Mouse (Mus musculus): ENCODE measurements around the gene Nr1i3.

Gene Nr1i3

DNA sequence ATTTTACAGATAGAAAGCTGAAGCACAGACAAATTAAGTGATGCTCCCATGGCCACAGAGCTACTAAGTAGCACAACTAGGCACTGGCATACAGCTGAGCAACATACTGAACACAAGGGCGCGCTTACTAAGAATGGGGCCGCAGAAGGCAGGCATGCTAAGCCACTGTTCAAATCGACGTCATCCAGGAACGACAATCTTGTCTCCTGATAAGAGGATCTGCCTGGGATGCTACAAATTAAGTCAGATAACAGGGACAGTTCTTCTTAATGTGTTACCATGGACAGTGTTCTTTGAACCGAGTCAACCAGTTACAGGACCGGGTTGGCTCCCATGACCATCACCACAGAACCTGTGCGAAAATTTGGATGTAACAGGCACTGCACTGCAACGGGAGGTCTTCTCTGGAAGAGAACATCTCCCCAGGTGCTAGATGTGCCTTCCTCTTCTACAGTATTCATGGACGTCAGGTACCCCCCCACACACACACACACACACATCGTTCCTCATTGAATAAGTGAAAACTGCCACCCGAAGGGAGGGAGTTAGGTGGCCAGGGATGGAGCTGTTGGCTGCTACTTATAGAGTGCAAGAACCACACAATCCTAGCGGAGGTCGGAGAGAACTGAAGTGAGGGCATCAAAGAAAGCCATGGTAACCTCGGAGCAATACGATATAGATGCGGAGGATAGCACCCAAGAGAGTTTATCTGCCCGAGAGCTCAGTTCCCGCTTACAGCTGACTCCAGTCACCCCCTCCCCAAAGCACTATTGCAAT, 18.5 kb upstream of the Nr1i3 start:
- DNase-seq (ENCODE audit: low read depth), result no peak

GRCm38 (mm10) chr1:171195887-171196397, 17.8 kb upstream of the Nr1i3 start, which contains the start of gene Pcp4l1:
Gene Pcp4l1 (minus strand): TSS chr1:171196268.
- no peak for DNase-seq (ENCODE audit: low read depth)

- DNase-seq (ENCODE audit: low read depth), result no peak
These were observed 14.2 kb upstream of the Nr1i3 start for GRCm38 (mm10) chr1:171199532-171199931.

- no peak for DNase-seq (ENCODE audit: low read depth)
These were observed 13.0 kb upstream of the Nr1i3 start for GRCm38 (mm10) chr1:171200769-171201168.

GRCm38 (mm10) chr1:171203471-171204248, 10.1 kb upstream of the Nr1i3 start:
- DNase-seq (ENCODE audit: low read depth), result no peak

DNA sequence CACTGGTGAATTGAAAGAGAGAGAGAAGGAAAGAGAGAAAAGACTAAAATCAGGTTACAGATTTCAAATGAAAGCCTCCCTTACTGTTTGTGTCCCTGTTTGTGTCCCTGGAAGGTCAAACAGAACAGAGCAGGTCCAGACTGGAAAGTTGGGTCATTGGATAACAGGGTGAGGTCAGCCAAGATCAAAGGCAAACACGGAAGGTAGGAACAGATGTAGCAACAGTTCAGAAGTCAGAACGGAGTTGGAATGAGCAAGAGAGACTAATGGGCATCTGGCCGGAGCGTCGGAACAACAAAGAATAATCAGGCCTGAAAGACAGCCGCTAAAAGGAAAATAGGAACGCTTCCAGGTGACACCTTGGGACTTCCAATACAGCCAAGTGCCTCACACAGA, 9.5 kb upstream of the Nr1i3 start:
- DNase-seq (ENCODE audit: low read depth), result no peak

DNA sequence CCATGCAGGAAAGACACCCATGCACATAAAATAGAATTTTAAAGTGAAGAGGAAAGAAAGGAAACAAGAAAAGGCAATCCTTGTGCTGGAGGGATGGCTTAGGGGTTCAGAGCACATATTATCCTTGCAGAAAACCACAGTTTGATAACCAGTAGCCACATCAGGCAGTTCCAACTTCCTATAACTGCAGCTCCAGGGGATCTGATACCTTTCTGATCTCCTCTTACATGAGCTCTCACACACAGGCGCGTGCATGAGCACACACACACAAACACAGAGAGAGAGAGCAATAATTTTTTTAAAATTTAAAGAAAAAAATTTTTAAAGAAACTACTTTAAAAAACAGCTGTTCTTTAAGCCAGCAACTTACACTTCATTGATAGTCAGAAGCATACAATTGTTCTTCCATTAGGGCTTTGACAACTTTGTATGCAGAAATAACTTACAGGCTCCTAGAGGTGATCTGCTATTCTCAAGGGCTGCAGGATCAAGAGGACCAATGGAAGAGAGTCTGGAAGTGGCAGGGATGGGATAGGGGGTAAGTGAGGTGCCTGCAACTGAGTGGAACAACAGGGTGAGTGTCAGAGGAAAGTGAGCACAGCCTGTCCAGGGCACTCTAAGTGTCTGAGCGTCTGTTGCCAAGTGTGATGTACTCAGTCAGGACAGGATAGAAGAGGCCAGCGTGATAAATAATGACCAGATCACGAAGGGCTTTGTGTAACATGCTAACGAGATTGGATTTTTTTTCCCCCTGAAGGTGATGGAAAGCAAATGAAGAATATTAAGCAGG, 7.9 kb upstream of the Nr1i3 start:
- no peak for DNase-seq (ENCODE audit: low read depth)

DNA sequence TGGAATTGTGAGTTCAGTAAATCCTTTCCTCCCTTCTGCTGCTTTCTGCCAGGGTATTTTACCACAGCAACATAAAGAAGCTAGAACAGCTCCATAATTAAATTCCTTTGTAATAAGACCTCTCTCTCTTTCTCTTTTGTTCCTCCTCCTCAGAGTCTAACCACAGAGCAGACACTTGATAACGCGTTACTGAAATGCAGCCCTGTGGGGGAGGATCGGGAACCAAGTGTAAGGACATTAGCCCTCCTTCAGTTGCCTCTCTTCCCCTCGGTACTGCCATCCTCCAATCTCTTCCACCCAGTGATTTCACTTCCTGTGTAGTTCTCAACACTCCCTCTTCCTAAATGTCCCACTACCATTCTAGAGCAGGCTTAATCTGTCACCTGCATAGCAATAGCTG, 4.4 kb upstream of the Nr1i3 start:
- no peak for DNase-seq (ENCODE audit: low read depth)

DNA sequence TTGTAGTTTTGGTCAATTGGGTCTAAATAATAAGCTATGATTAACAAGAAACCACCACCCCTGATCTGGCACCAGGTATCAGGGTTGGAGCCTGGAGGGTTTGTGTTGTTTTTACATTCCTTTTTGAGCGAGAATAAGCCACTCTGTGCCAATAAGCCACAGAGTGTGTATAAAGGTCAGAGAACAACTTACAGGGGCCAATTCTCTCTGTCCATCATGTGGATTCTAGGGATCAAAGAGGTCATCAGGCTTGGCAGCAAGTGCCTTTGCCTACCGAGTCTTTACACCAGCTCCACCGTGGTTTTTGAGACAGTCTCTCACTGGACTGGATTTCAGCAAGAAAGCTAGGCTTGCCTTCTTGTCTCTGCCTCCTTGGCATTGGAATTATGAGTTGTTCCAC, 916 bp upstream of the Nr1i3 start:
- no peak for DNase-seq (ENCODE audit: low read depth)

GRCm38 (mm10) chr1:171216241-171216955, 2.6 kb downstream of the Nr1i3 start:
- no peak for DNase-seq (ENCODE audit: low read depth)

DNA sequence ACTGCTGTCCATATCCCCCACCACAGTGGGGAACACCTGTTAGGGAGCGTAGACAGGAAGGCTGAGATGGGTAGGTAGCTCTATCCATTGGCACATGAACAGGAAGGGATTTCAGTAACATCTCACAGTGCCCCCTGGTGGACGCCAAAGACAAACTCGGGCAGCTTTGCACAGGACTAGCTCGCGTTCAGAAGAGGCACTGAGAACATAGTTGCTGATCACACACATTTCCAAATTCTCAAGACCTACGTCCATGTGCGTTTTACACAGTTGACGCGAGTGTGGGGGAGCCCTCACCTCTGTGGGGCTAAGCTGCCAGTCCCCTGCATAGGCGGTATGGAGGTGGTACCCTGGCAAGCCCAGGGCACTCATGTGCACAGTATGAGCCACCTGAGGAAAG, 7.1 kb downstream of the Nr1i3 start:
- peak; percentile 88 for DNase-seq (ENCODE audit: low read depth)

- no peak for DNase-seq (ENCODE audit: low read depth)
These were observed 7.8 kb downstream of the Nr1i3 start for GRCm38 (mm10) chr1:171221281-171222193.

DNA sequence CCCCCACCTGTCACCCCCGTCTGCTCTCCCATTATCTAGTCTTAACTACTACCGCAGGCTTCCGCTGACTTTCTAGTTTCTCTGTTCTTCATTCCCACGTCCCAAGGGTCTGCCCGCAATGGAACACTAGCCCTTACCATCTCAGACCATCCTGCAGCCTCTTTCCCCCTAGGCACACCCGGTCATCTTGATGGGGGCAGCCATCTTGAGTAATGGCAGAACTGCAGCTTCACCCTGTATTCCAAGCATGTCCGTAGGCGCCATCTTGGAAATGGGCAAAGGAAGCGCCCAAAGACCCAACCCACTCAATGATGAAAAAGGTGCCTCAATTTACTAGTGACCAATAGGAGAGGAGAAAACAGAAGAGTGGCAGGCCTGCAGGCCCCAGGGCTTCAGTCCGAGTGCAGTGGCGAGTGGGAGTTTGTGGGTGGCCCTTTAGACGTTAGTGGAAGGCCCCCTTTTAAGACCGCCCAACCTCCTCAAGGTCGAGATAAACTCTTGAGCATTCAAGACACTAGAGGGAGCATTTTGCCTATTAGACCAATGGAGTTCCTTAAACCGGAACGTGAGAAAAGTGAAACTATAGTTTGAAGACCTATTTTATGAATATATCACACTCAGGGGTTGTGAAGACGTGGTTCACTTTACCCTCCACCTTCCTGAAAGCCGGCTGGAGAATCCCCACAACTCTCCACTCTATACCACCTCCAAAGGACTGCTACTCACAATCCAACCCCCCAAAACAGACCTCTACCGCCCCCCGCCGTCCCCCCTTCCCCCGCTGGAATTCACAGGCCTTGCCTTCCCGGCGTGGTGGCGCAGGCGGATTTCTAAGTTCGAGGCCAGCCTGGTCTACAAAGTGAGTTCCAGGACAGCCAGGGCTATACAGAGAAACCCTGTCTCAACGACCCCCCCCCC, 8.7 kb downstream of the Nr1i3 start, which contains the start of gene Tomm40l:
Tomm40l (minus strand) TSS at position 277 of the 918 bp plus-strand sequence.
- DNase-seq (ENCODE audit: low read depth), result peak; percentile 96

GRCm38 (mm10) chr1:171223168-171223567, 9.4 kb downstream of the Nr1i3 start:
- DNase-seq (ENCODE audit: low read depth), result no peak

DNA sequence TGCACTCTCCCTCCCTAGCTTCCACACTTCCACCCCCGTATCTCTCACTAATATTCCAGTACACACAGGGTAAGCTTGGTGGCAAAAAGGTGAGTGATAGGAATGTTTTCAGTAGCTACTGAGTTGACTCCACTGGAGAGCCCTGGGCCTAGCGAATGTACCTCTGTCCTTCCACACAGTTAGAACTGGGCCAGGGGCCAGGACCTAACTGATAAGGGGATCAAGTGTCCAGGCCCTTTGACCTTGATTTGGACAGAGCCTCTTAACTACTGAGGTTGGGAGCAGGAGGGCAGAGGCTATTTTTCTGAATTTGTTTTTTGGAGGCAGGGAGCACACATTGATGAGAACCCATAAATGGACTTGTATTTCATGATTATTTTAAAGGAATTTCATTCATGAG, 10.0 kb downstream of the Nr1i3 start:
- no peak for DNase-seq (ENCODE audit: low read depth)

DNA sequence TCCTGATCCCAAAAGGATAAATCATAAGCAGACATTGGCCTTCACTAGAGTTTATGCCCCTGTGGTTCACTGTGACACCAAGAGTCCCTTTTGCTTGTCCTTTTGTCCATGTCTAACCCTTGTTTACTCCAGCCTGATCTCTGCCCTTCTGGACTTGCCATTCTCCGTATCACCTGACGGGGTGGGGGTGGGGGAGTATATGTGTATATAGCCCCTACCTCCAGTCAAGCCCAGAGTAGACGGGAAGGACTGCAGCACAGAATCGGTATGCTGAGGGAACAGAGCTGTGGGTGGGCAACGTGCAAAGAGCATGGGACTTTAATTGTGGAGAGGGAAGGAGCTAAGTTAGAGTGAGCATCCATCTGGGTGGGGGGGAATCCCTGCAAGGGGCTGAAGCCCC, 11.1 kb downstream of the Nr1i3 start, which contains the start of gene Apoa2:
Apoa2 (plus strand) TSS at position 198 of the 400 bp plus-strand sequence.
- DNase-seq (ENCODE audit: low read depth), result no peak

GRCm38 (mm10) chr1:171226780-171227179, 13.0 kb downstream of the Nr1i3 start:
- DNase-seq (ENCODE audit: low read depth), result no peak

GRCm38 (mm10) chr1:171227879-171228278, 14.1 kb downstream of the Nr1i3 start:
- DNase-seq (ENCODE audit: low read depth), result no peak

GRCm38 (mm10) chr1:171229750-171230149, 16.0 kb downstream of the Nr1i3 start:
- DNase-seq (ENCODE audit: low read depth), result no peak

All from c-Kit-positive CD71-positive TER-119-negative erythroid progenitor cells, embryonic 14.5 days (primary cell).